Mouse (Mus musculus) megakaryocyte, embryonic 14.5 days (primary cell): ENCODE data around the gene Zfp82.

Experiments
- FLI1 ChIP-seq: IDR thresholded peaks from 2 replicates; pipeline ENCODE4 v1.6.1; 2012; ENCODE audit warnings: low read length, inconsistent platforms, mixed read lengths
- GATA1 ChIP-seq: IDR thresholded peaks from 3 replicates; pipeline ENCODE4 v1.6.1; 2012; ENCODE audit warnings: mixed read lengths, low read length, inconsistent platforms, borderline replicate concordance

DNA sequence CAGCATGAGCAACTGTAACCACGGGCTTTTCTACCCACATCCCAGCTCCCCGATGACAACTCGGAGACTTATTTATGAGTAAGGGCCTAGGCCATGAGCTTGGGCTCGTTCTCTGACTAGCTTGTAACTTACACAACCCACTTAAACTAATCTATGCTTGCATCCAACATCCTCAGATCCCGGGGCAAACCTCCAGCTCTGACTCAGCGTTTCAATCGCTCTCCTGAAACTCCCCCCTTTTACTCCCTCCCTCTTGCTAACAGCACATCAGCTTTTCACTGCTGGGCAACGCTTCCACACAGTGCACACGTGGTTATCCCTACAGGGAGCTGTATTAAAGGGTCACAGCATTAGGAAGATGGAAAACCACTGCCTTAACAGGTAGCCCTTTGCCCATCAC is 13.8 kb upstream of the Zfp82 start:
- TF ChIP-seq GATA1 (no peak), FLI1 (no peak)
